Mouse (Mus musculus) ES-CJ7 (cell line): ENCODE measurements around the gene Cntrob.
"Not testable (repeated sequence)": the region's sequence is repeated elsewhere in the genome, so short reads cannot be mapped to it uniquely, and the experiment has no call there.

Experiments used
- DNase-seq: peaks from one replicate; pipeline ENCODE4 v3.0.0; 2011; ENCODE audit warnings: low read depth, low spot score

Cntrob gene

DNA sequence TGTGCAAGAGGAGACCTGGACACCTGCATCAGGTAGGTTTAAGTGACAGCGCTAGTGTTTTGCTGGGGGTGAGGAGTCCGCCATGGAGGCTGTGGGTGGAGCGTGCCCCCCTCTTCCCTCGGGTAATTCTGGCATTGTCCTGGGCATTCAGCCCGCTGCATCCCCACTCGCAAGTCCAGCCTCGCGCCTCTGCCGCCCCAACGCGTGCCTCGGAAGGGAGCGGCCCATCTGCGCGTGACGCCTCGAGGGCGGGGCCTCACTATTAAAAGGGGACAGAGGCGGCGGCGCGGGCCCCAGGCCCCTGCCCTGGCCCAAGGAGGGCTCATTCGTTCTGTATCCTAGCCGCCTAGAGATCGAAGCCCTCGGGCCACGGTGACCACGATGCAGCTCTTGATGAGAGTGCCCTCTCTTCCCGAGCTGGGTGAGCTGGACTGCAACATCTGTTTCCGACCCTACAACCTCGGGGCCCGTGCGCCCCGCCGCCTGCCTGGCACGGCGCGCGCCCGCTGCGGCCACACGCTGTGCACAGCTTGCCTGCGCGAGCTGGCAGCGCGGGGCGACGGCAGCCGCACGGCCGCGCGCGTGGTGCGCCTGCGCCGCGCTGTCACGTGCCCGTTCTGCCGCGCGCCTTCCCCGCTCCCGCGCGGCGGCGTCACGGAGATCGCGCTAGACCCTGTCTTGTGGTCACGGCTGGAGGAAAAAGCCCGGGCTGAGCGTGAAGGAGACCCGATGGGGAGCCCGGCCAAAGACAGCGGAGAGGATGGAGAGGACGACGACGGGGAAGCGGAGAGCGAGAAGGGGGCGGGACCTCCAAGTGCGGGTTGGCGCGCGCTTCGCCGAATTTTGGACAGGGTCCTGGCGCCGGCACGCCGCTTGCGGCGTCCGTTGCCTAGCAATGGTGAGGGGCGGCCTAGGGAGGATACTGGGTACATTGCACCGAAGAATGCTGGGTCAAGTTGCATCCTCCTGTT is 16.9 kb upstream of the Cntrob start, which contains the start of gene Rnf227:
Gene Rnf227, plus strand, starts transcription at position 301 of the 971 bp plus-strand sequence.
- DNase-seq = peak; percentile 75

- DNase-seq = no peak
These were observed 11.2 kb upstream of the Cntrob start for GRCm38 (mm10) chr11:69334796-69335195.

DNA sequence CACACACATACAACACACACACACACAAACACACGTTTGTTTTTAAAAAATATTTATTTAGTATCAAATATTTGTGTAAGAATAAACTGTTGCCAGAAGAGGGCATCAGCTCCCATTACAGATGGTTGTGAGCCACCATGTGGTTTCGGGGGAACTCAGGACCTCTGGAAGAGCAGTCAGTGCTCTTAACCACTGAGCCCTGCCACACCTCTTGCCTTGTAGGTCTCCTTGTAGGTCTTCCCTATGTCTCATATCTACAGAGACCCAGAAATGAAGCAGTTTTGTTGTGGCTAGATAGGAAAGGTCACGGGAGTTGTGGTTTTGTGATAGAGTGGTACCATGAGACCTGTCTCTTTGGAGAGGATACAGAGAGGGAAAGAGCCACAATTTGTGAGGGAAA is 10.3 kb upstream of the Cntrob start:
- no peak for DNase-seq

GRCm38 (mm10) chr11:69332713-69333253 is 9.2 kb upstream of the Cntrob start:
- no peak for DNase-seq

DNA sequence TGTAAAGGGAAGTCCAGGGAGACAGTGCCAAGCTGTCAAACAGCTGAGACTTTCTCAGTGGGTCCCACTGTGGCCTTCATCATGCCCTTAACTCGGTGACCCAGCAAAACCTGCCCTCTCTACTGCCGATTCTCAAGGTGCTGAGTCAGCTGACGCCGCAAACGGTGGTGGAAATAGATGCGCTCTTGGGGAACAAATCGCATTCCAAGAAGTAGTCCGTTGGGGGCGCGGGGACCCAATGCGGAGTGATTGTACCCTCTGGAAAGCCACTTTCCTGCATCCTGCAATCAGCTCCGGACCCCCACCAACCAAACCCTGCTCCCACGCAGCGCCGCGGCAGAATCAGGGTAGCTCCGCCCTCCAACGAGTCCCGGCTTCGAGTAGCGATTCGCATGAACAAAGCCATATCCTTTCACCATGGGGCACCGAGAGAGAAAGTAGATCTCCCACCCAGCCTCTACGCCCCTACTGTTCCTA is 8.4 kb upstream of the Cntrob start:
- peak; percentile 68 for DNase-seq

- peak; percentile 85 for DNase-seq
These were observed 7.6 kb upstream of the Cntrob start for GRCm38 (mm10) chr11:69331152-69331551.

GRCm38 (mm10) chr11:69328517-69328916 is 4.9 kb upstream of the Cntrob start:
- no peak for DNase-seq

GRCm38 (mm10) chr11:69327648-69328047 is 4.1 kb upstream of the Cntrob start:
- DNase-seq = no peak

GRCm38 (mm10) chr11:69327157-69327442 is 3.5 kb upstream of the Cntrob start:
- no peak for DNase-seq

DNA sequence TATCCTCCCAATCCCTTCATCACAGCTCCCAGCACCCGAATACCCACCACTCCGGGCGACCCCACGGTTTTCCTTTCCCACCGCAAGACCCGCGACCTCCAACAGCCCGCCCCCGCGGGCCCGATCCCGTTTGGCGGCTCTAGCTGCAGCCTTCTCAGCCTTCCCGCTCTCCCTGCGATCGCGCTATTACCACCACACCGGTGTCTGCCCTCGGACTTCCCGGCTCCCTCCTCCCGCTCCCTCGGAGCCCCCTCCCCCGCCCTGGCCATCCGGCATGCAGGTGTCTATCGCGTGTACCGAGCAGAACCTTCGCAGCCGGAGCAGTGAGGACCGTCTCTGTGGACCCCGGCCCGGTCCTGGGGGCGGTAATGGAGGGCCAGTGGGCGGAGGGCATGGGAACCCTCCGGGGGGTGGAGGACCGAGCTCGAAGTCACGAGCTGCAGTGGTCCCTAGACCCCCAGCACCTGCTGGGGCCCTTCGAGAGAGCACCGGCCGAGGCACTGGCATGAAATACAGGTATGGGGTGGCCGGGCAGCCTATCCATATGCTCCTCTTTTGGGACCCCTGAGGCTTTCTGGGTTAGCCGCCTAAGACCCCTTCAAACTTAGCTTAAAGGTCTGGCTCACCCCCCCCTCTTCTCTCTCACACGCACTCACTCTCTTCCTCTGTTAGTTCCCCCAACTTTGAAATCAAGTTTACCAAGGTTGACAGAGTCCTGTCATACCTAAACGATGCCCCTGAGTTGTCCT is 3.0 kb upstream of the Cntrob start:
- DNase-seq = peak; percentile 39

DNA sequence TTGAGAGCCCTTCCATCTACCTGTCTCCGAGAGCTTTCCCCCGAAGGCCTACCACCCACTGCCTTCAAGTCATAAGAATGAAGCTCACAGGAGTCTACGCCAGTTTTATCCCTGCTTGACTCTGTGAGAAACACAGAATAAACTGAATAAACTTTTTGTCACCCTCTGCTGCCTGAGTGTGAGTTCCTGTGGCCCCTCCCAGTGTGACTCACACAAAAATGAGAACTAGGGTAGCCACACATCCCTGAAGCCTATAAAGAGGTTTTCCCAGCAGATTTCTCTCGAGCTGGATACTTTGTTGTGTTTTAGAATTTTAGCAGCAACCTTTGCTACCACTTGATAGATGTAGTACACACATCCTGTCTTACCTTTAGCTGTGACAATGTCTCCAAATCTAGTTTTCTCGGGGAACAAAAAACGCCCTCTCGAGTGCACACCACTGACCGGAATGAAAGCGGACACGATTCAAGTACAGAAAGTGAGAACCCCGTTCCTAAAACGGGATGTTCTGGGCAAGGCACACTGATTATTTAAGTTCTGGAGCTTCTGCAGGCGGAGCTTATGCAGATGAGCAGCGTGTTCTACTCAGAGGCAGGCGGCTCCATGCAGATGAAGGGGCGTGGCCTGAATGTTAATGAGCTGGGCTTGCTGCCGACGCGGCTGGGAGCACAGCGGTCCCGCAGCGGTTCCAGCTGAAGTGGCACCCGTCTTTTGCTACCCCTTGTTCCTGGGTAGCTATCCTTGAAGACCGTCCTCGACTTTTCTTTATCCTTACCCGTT is 2.2 kb upstream of the Cntrob start, which contains the start of gene Kcnab3:
Gene Kcnab3, plus strand, starts transcription at position 631 of the 780 bp plus-strand sequence.
- DNase-seq = peak; percentile 94

GRCm38 (mm10) chr11:69324749-69325148 is 1.2 kb upstream of the Cntrob start:
- DNase-seq = no peak

DNA sequence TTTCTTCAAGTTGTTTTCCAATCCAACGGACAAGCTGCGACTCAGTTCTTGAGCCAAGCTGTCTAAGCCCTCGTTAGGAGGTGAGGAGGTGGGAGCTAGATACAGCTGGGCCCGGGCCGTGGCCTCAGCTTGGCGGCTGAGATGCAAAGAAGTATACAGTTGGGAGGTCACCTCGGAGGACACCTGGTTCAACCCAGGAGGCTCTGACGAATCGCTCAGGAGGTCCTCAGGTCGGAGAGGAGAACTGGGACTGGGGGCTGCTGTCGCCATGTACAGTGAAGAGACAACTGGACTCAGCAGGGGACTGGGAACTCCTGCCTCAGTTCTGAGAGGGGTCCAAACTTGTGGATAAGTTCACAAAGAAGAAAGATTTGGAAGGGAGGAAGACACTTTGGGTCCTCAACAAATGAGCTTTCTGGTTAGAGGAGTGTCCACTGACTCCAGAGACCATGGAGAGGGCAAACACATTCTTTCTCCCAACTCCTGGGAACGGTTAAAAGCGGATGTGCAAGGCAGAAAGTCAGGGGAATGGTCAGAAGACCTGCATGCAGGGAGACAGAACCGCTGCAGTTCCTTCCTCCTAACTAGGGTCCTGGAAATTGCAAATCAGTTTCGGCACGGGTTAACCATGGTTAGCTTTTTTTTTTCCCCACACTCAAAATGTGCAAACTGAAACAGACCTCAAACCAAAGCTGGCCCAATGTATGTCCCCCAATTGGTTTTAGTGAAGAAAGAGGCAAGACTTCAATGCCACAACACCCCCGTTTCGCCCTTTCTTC is 693 bp downstream of the Cntrob start:
- DNase-seq = no peak

DNA sequence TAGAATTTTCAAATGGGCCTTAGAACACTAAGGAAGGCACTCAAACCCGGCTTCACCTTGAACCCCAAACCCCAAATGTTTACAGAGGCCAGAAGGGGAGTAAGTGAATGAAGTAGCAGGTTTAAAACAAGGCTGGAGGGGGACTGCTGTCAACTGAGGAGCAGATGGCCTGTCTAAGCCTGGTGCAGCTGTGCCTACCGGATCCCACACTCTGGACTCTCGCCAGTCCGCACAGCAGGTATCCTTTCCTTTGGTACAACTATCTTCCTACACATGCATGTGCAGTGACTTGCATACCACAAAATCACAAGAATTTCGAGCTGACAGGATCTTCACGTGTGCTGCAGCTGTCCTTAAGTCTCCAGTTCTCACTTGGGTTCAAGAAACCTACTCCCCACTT is 1.6 kb downstream of the Cntrob start:
- no peak for DNase-seq

DNA sequence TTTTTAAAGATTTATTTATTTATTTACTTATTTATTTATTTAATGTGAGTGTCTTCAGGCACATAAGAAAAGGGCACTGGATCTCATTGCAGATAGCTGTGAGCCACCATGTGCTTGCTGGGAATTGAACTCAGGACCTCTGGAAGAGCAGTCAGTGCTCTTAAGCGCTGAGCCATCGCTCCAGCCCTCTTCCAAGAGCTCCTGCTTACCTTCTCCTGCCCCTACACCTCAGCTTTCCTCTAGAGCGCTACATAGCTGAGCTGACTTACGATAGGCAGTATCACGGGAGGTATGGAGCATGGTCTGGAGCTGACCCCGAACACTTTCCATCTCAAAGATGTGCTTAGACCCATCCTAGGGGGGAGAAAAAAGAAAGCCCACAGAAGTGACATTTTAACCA is 2.0 kb downstream of the Cntrob start:
- DNase-seq = no peak

- not testable (repeated sequence) for DNase-seq
These were observed 5.6 kb downstream of the Cntrob start for GRCm38 (mm10) chr11:69318000-69318399.

DNA sequence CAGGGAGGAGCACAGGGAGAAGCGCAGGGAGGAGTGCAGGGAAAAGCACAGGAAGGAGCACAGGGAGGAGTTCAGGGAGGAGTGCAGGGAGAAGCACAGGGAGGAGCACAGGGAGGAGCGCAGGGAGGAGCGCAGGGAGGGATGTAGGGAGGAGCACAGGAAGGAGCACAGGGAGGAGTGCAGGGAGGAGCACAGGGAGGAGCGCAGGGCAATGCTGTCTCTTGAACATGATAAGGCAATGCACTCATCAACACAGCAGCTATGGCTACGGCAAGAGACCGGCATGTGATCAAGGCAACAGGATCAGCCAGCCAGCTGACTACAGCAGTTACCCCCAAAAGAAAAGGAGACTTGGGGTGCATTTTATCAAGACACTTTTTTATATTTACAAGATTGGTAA is 7.2 kb downstream of the Cntrob start:
- DNase-seq = no peak

DNA sequence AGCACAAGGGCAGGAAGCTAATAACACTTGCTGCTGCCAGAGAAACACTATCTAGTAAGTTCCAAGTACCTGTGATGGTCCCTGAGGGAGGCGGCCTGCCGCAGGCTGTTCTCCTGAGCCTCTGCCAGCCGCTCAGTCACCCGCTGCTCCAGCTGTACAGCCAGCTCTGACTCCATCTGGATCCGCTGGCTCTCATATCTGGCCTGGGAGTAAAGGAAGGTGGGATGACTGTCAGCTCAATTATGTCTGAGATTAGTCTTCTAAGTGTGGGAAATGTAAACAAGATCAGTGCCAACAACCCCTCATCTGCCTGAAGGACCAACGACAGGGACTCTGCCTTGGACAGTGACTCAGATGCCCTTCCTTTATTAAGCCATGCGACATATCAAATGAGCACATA is 12.3 kb downstream of the Cntrob start:
- no peak for DNase-seq

- DNase-seq = no peak
These were observed 17.5 kb downstream of the Cntrob start for GRCm38 (mm10) chr11:69306039-69306438.

- no peak for DNase-seq
These were observed 18.3 kb downstream of the Cntrob start for GRCm38 (mm10) chr11:69305291-69305690.

DNA sequence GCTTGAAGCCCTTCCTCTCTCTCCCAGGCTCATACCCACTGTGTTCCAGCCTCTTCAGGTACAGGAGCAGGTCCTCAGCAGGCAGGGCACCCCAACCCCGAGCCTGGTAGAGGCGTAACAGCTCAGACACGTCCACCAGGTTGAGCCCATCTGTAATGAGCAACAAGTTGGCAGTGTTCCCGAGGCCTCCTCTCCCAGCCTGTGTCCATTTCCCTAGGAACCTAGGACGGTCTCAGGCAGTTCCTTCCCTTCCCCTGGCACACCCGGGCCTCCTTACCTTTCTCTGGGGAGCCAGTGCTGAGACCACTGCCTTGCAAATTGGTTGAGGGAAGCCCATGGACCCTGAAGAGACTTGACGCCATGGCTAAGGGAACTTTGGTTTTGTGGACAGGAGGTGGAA is 20.8 kb downstream of the Cntrob start:
- DNase-seq = no peak
